In genomic region chr10:57488591-57488990, GRCm38 (mm10) we compare ENCODE assay signal across 10 mouse cellular contexts. TPM values are rescaled to one million over a fixed set of nuclear protein-coding genes. Genes with fewer than 3 reads are reported as not detected.
A peak's percentile ranks its signal among the peaks of the same experiment; 100 is the strongest.
DNase-seq lines count a peak whose midpoint lies in the region; ATAC-seq and TF ChIP-seq lines count a peak whose summit lies in the region.
"Had no signal": no experiment of that assay in that cellular context is flagged by ENCODE, and none has a peak within 500 bp of the region (broad histone marks: within the 10 kb centered on the region; RNA-seq: fewer than 3 reads in every experiment).

No protein-coding gene starts in this region.

- TF ChIP-seq EP300 in liver, embryonic 14.5 days (IDR thresholded peaks at IDR 0.05; ENCODE audit: low read depth) = no peak
- TF ChIP-seq EP300 in stomach, postnatal 0 days (optimal IDR thresholded peaks at IDR 0.05) = no peak

- H3K4me2 ChIP-seq in liver, embryonic 11.5 days = peak overlapping the region; percentile 74; the same call in 1 of the 2 replicates
- H3K4me2 ChIP-seq in liver, embryonic 12.5 days = no peak overlapping the region; the same call in 1 of the 2 replicates
- H3K4me2 ChIP-seq in forebrain, embryonic 11.5 days (ENCODE audit: low read depth, low read length, severe bottlenecking) = peak overlapping the region; percentile 33; the same call in 1 of the 2 replicates
- peak overlapping the region; percentile 16 for H3K4me2 ChIP-seq in liver, embryonic 14.5 days (ENCODE audit: low read depth)
- no peak overlapping the region for H3K4me2 ChIP-seq in stomach, postnatal 0 days (replicated peaks; ENCODE audit: low read depth)

- no peak overlapping the region for H3K9ac ChIP-seq in liver, embryonic 11.5 days (ENCODE audit: low read depth, low read length)
- no peak overlapping the region for H3K9ac ChIP-seq in liver, embryonic 12.5 days
- no peak overlapping the region for H3K9ac ChIP-seq in forebrain, embryonic 11.5 days (ENCODE audit: low read length)
- H3K9ac ChIP-seq in liver, embryonic 14.5 days (replicated peaks) = no peak overlapping the region
- H3K9ac ChIP-seq in stomach, postnatal 0 days (ENCODE audit: low read length) = no peak overlapping the region
- H3K9ac ChIP-seq: embryonic facial prominence, embryonic 13.5 days had no signal

- no peaks in the 10 kb centered on the region for H3K36me3 ChIP-seq in liver, embryonic 11.5 days (ENCODE audit: control insufficient read depth, insufficient read depth, low read length)
- H3K36me3 ChIP-seq in liver, embryonic 12.5 days = peaks cover 4% of the 10 kb centered on the region; the same call in 1 of the 2 replicates
- peaks cover 3% of the 10 kb centered on the region; the same call in 1 of the 2 replicates for H3K36me3 ChIP-seq in forebrain, embryonic 11.5 days (ENCODE audit: control insufficient read depth, insufficient read depth, low read length)
- no peaks in the 10 kb centered on the region for H3K36me3 ChIP-seq in liver, embryonic 14.5 days (replicated peaks; ENCODE audit: control insufficient read depth, insufficient read depth, low read depth)
- no peaks in the 10 kb centered on the region for H3K36me3 ChIP-seq in stomach, postnatal 0 days (ENCODE audit: control insufficient read depth, insufficient read depth, low read length)

- no peak for TF ChIP-seq CTCF in liver, embryonic 14.5 days (IDR thresholded peaks at IDR 0.05; ENCODE audit: low read depth)
- peak; percentile 47 for TF ChIP-seq CTCF in stomach, postnatal 0 days (IDR thresholded peaks at IDR 0.05; ENCODE audit: low read depth)

- H3K4me1 ChIP-seq in liver, embryonic 11.5 days (replicated peaks; ENCODE audit: control insufficient read depth, insufficient read depth, low read length) = no peaks in the 10 kb centered on the region
- peaks cover 13% of the 10 kb centered on the region for H3K4me1 ChIP-seq in liver, embryonic 12.5 days
- H3K4me1 ChIP-seq in forebrain, embryonic 11.5 days (replicated peaks; ENCODE audit: control insufficient read depth, insufficient read depth, low read length) = peaks cover 4% of the 10 kb centered on the region; the same call in 1 of the 2 replicates
- H3K4me1 ChIP-seq in liver, embryonic 14.5 days (replicated peaks; ENCODE audit: control insufficient read depth in 2 of 2, insufficient read depth in 2 of 2, low read length in 1 of 2) = peaks cover 0 to 7% of the 10 kb centered on the region in 2 experiments; a peak in 2 of 4 replicates
- H3K4me1 ChIP-seq in stomach, postnatal 0 days (replicated peaks; ENCODE audit: control insufficient read depth, insufficient read depth) = no peaks in the 10 kb centered on the region

- H3K27ac ChIP-seq in liver, embryonic 11.5 days (ENCODE audit: low read depth, low read length) = no peak overlapping the region
- H3K27ac ChIP-seq in liver, embryonic 12.5 days = no peak overlapping the region
- H3K27ac ChIP-seq in forebrain, embryonic 11.5 days (ENCODE audit: low read depth, low read length) = no peak overlapping the region
- no peak overlapping the region for H3K27ac ChIP-seq in liver, embryonic 14.5 days
- H3K27ac ChIP-seq in stomach, postnatal 0 days (replicated peaks) = no peak overlapping the region
- H3K27ac ChIP-seq: embryonic facial prominence, embryonic 13.5 days; macrophage had no signal

- no peak for DNase-seq in liver, embryonic 11.5 days (ENCODE audit: low spot score)
- DNase-seq in forebrain, embryonic 11.5 days (ENCODE audit: low spot score) = no peak
- DNase-seq in liver, embryonic 14.5 days (ENCODE audit: low read depth in 3 of 3, low spot score in 3 of 3) = no peak
- no peak for DNase-seq in stomach, postnatal 0 days (ENCODE audit: low spot score)
- DNase-seq in layer of hippocampus, adult 9-10 months (ENCODE audit: low spot score) = no peak
- no peak for DNase-seq in left cerebral cortex, adult 11 months (ENCODE audit: low spot score)

- no peaks in the 10 kb centered on the region for H3K9me3 ChIP-seq in liver, embryonic 11.5 days (ENCODE audit: control insufficient read depth, low read length)
- H3K9me3 ChIP-seq in liver, embryonic 12.5 days (replicated peaks) = no peaks in the 10 kb centered on the region
- H3K9me3 ChIP-seq in forebrain, embryonic 11.5 days (ENCODE audit: control insufficient read depth, low read length) = no peaks in the 10 kb centered on the region; the same call in 1 of the 2 replicates
- no peaks in the 10 kb centered on the region for H3K9me3 ChIP-seq in liver, embryonic 14.5 days (ENCODE audit: control insufficient read depth, low read length)
- H3K9me3 ChIP-seq in stomach, postnatal 0 days (ENCODE audit: control insufficient read depth, low read length) = no peaks in the 10 kb centered on the region
- H3K9me3 ChIP-seq: embryonic facial prominence, embryonic 13.5 days had no signal

- no peak for ATAC-seq in liver, embryonic 11.5 days (replicated peaks; ENCODE audit: low FRiP score)
- no peak for ATAC-seq in liver, embryonic 12.5 days
- no peak for ATAC-seq in forebrain, embryonic 11.5 days (replicated peaks; ENCODE audit: low FRiP score)
- no peak for ATAC-seq in liver, embryonic 14.5 days (ENCODE audit: insufficient read depth)
- no peak for ATAC-seq in stomach, postnatal 0 days (ENCODE audit: low FRiP score, low TSS enrichment)
- ATAC-seq: Patski had no signal

- H3K27me3 ChIP-seq in liver, embryonic 11.5 days (replicated peaks; ENCODE audit: control insufficient read depth, insufficient read depth, low read length) = no peaks in the 10 kb centered on the region
- H3K27me3 ChIP-seq in liver, embryonic 12.5 days (replicated peaks) = no peaks in the 10 kb centered on the region
- H3K27me3 ChIP-seq in forebrain, embryonic 11.5 days (ENCODE audit: control insufficient read depth, insufficient read depth, low read length) = no peaks in the 10 kb centered on the region
- no peaks in the 10 kb centered on the region for H3K27me3 ChIP-seq in liver, embryonic 14.5 days (ENCODE audit: control insufficient read depth, insufficient read depth, low read length)
- no peaks in the 10 kb centered on the region for H3K27me3 ChIP-seq in stomach, postnatal 0 days (ENCODE audit: control insufficient read depth, insufficient read depth, low read length)
- H3K27me3 ChIP-seq: embryonic facial prominence, embryonic 13.5 days; Patski had no signal

- no peak overlapping the region for H3K4me3 ChIP-seq in liver, embryonic 11.5 days (ENCODE audit: low read depth, low read length)
- no peak overlapping the region for H3K4me3 ChIP-seq in liver, embryonic 12.5 days
- H3K4me3 ChIP-seq in forebrain, embryonic 11.5 days (ENCODE audit: low read depth, low read length) = 0 out of 2 replicates have a peak overlapping the region, but pooled peaks have one; percentile 1
- no peak overlapping the region for H3K4me3 ChIP-seq in liver, embryonic 14.5 days (ENCODE audit: insufficient read depth in 1 of 2, low read depth in 2 of 2, low read length in 2 of 2)
- no peak overlapping the region for H3K4me3 ChIP-seq in stomach, postnatal 0 days (ENCODE audit: low read depth, low read length)

RNA-seq across cellular contexts. Expression of gene Hsf2, which starts 2.4 kb away (rescaled TPM):
- 19.2 and 19.8 TPM in 2 replicates for polyA plus RNA-seq in liver, embryonic 11.5 days (2014; fragmentation: Nextera tagmentation; extraction: Ambion mirVana)
- 10.5 and 10.7 TPM in 2 replicates for polyA plus RNA-seq in liver, embryonic 12.5 days (2016; fragmentation: Nextera tagmentation; extraction: Ambion mirVana)
- polyA plus RNA-seq in forebrain, embryonic 11.5 days (2014; fragmentation: Nextera tagmentation; extraction: Ambion mirVana) = 59.8 and 65.3 TPM in 2 replicates
- 3.7 and 4.8 TPM in 2 replicates for polyA plus RNA-seq in liver, embryonic 14.5 days (2012; rRNA removed)
- 7.5 and 8.2 TPM in 2 replicates for polyA plus RNA-seq in liver, embryonic 14.5 days (2014; fragmentation: Nextera tagmentation; extraction: Ambion mirVana)
- polyA plus RNA-seq in stomach, postnatal 0 days (2015; fragmentation: Nextera tagmentation; extraction: Ambion mirVana) = 11.2 and 12.7 TPM in 2 replicates

RNA-seq across cellular contexts. Expression of gene Serinc1, which starts 43.7 kb away (rescaled TPM):
- 88.8 and 99.7 TPM in 2 replicates for polyA plus RNA-seq in liver, embryonic 11.5 days (2014; fragmentation: Nextera tagmentation; extraction: Ambion mirVana)
- polyA plus RNA-seq in liver, embryonic 12.5 days (2016; fragmentation: Nextera tagmentation; extraction: Ambion mirVana) = 75.5 and 77.4 TPM in 2 replicates
- 172 and 182 TPM in 2 replicates for polyA plus RNA-seq in forebrain, embryonic 11.5 days (2014; fragmentation: Nextera tagmentation; extraction: Ambion mirVana)
- 27.9 and 36.6 TPM in 2 replicates for polyA plus RNA-seq in liver, embryonic 14.5 days (2012; rRNA removed)
- polyA plus RNA-seq in liver, embryonic 14.5 days (2014; fragmentation: Nextera tagmentation; extraction: Ambion mirVana) = 67.7 and 71.7 TPM in 2 replicates
- polyA plus RNA-seq in stomach, postnatal 0 days (2015; fragmentation: Nextera tagmentation; extraction: Ambion mirVana) = 84.0 and 86.5 TPM in 2 replicates

Comparison
In these comparisons a context has a peak if more than half of its experiments do, and no peak if none do; other contexts are left out.
1. H3K4me2 ChIP-seq: peak in liver, embryonic 11.5 days (single experiment), forebrain, embryonic 11.5 days (single experiment) and liver, embryonic 14.5 days (single experiment); none in liver, embryonic 12.5 days (single experiment) and stomach, postnatal 0 days (single experiment).